Mouse (Mus musculus) neural tube, postnatal 0 days (tissue): ENCODE data around the gene Spon2. TPM values are rescaled to one million over a fixed set of nuclear protein-coding genes. Genes with fewer than 3 reads are reported as not detected.

Experiments used
- polyA plus RNA-seq: library from polyadenylated mRNA; unstranded; fragments of >200 nt; fragmentation: Nextera tagmentation; extraction: Ambion mirVana; gene quantifications from 2 replicates; pipeline ENCODE4 v1.2.1, GENCODE M21; 2015

Spon2 gene
- polyA plus RNA-seq = 3.3 and 4.7 TPM in 2 replicates

DNA sequence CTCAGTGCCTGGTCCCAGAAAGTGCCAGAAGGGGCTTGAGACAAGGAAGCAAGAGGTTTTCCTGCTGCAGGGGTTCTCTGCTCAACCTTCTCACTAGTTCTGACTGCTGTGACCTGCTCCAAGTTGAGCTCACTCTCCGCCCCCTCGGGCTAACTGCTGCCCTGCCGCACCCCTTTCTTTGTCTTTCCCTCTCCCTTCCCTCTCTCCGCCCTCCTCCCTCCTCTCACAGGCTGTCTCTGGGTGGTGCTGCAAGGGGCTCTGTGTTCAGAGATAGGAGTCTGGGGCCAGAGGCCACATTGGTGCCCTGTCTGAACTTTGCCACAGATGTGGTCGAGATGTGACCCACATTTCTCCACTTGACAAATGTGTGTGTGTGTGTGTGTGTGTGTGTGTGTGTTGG is at the start of gene Spon2:
Gene Spon2, minus strand, starts transcription at position 375 of the 400 bp plus-strand sequence.

Other genes with a start within 250 kb of the Spon2 start
- 985 and 986 TPM in 2 replicates for gene Ywhah, start 199.6 kb downstream of the Spon2 start, polyA plus RNA-seq
- 0.15 and 0.23 TPM in 2 replicates for gene Slc5a1, start 114.2 kb downstream of the Spon2 start, polyA plus RNA-seq
- gene Ctbp1, start 56.5 kb upstream of the Spon2 start, polyA plus RNA-seq = 346 and 373 TPM in 2 replicates
- 112 and 114 TPM in 2 replicates for gene Maea, start 117.1 kb upstream of the Spon2 start, polyA plus RNA-seq
- gene Uvssa, start 160.1 kb upstream of the Spon2 start, polyA plus RNA-seq = 6.5 and 7.9 TPM in 2 replicates
- 0.45 and 0.67 TPM in 2 replicates for gene Nkx1-1, start 215.5 kb upstream of the Spon2 start, polyA plus RNA-seq